8 mouse cellular contexts compared by ENCODE assay signal in the genomic region with DNA sequence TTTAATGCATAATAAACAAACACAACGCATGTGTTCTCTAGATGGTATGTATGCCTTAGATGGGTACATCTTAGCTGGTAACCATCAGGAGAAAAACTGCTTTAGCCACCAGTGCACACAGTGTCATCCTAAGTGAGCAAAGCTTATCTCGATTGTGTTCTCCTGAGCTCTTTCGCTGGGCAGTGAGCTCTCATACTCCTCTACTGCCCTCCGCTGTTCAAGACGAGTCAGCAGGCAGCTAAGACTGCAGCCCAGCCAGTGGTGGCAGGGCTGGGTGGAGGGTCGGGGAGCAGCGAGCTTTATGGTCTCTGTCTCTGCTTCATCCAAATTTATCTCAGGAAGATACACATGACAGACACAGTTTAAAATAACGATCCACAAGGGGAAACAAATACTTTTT.
DNase-seq lines count a peak whose midpoint lies in the region; ATAC-seq and TF ChIP-seq lines count a peak whose summit lies in the region.

No protein-coding gene starts in this region.

- TF ChIP-seq CTCF in Patski (IDR thresholded peaks at IDR 0.05): peak; percentile 94

- H3K27me3 ChIP-seq in forebrain, embryonic 13.5 days: 0 out of 2 replicates have a peak, but pooled peaks cover 3% of the 10 kb centered on the region
- H3K27me3 ChIP-seq in forebrain, embryonic 15.5 days: no peaks in the 10 kb centered on the region
- H3K27me3 ChIP-seq in liver, embryonic 12.5 days (replicated peaks): no peaks in the 10 kb centered on the region
- H3K27me3 ChIP-seq in Patski: no peaks in the 10 kb centered on the region

- no peak overlapping the region for H3K9ac ChIP-seq in forebrain, embryonic 13.5 days
- H3K9ac ChIP-seq in forebrain, embryonic 15.5 days (replicated peaks): no peak overlapping the region
- no peak overlapping the region for H3K9ac ChIP-seq in liver, embryonic 12.5 days

- POLR2A ChIA-PET in Patski (lab: Charles Lee): interaction anchor here (0.6 kb wide), 1 partner anchor 524 kb away, joined by 3 read pairs; no protein-coding TSS in a partner anchor

- no peak overlapping the region for H3K27ac ChIP-seq in forebrain, embryonic 13.5 days
- H3K27ac ChIP-seq in forebrain, embryonic 15.5 days (replicated peaks): no peak overlapping the region
- H3K27ac ChIP-seq in liver, embryonic 12.5 days: no peak overlapping the region

- in situ Hi-C loops in Patski (cut with MboI; ENCODE audit: low pct_unique_long_range_greater_than_20kb): loop anchor here (5.0 to 10.0 kb wide), 4 partner anchors 291 to 596 kb away; no protein-coding TSS in a partner anchor

- no peaks in the 10 kb centered on the region for H3K4me1 ChIP-seq in forebrain, embryonic 13.5 days
- H3K4me1 ChIP-seq in forebrain, embryonic 15.5 days: 0 out of 2 replicates have a peak, but pooled peaks cover 5% of the 10 kb centered on the region
- H3K4me1 ChIP-seq in liver, embryonic 12.5 days: peaks cover 20% of the 10 kb centered on the region

- CTCF ChIA-PET in Patski (lab: Charles Lee): interaction anchor here (0.6 to 4.0 kb wide), 27 partner anchors 9 to 873 kb away, joined by 3 to 59 read pairs (median 4); no protein-coding TSS in a partner anchor

- 0 out of 2 replicates have a peak, but pooled peaks have one; percentile 41 for ATAC-seq in forebrain, embryonic 13.5 days
- ATAC-seq in forebrain, embryonic 15.5 days (replicated peaks): no peak
- no peak for ATAC-seq in liver, embryonic 12.5 days
- peak; percentile 87 for ATAC-seq in Patski

- DNase-seq in liver: peak; percentile 38
- DNase-seq in Patski (ENCODE audit: low read depth, low spot score): no peak
- peak; percentile 54 to 63 for DNase-seq in kidney, postnatal 25 days
- peak; percentile 52 for DNase-seq in retina, postnatal 1 day
- DNase-seq in frontal cortex, postnatal 14 days (ENCODE audit: low spot score in 2 of 2): no peak

- no peaks in the 10 kb centered on the region for H3K9me3 ChIP-seq in forebrain, embryonic 13.5 days (replicated peaks)
- H3K9me3 ChIP-seq in forebrain, embryonic 15.5 days: no peaks in the 10 kb centered on the region
- H3K9me3 ChIP-seq in liver, embryonic 12.5 days (replicated peaks): no peaks in the 10 kb centered on the region

- H3K4me2 ChIP-seq in forebrain, embryonic 13.5 days: no peak overlapping the region
- no peak overlapping the region for H3K4me2 ChIP-seq in forebrain, embryonic 15.5 days (replicated peaks)
- H3K4me2 ChIP-seq in liver, embryonic 12.5 days: no peak overlapping the region

- H3K36me3 ChIP-seq in forebrain, embryonic 13.5 days (ENCODE audit: poor library complexity, severe bottlenecking): no peaks in the 10 kb centered on the region
- H3K36me3 ChIP-seq in forebrain, embryonic 15.5 days: no peaks in the 10 kb centered on the region
- no peaks in the 10 kb centered on the region for H3K36me3 ChIP-seq in liver, embryonic 12.5 days

- 44% methylated on average over 8 of the region's 8 CpGs for WGBS in forebrain, embryonic 13.5 days
- 53% methylated on average over 8 of the region's 8 CpGs for WGBS in forebrain, embryonic 15.5 days
- 38% methylated on average over 8 of the region's 8 CpGs for WGBS in liver, embryonic 12.5 days (ENCODE audit: insufficient replicate concordance)

- no peak overlapping the region for H3K4me3 ChIP-seq in forebrain, embryonic 13.5 days
- no peak overlapping the region for H3K4me3 ChIP-seq in forebrain, embryonic 15.5 days
- no peak overlapping the region for H3K4me3 ChIP-seq in liver, embryonic 12.5 days

Comparison
In these comparisons a context has a peak if more than half of its experiments do, and no peak if none do; other contexts are left out.
1. ATAC-seq: peak in forebrain, embryonic 13.5 days (single experiment) and Patski (single experiment); none in forebrain, embryonic 15.5 days (single experiment) and liver, embryonic 12.5 days (single experiment).
2. DNase-seq: peak in liver (single experiment), kidney, postnatal 25 days (2 of 2) and retina, postnatal 1 day (single experiment); none in Patski (single experiment) and frontal cortex, postnatal 14 days (0 of 2).